Mouse (Mus musculus): ENCODE measurements around the gene Ss18l2. TPM values are rescaled to one million over a fixed set of nuclear protein-coding genes. Genes with fewer than 3 reads are reported as not detected.
A peak's percentile ranks its signal among the peaks of the same experiment; 100 is the strongest.

The Ss18l2 gene
- polyA plus RNA-seq, 1 experiment, result 10.9 TPM

DNA sequence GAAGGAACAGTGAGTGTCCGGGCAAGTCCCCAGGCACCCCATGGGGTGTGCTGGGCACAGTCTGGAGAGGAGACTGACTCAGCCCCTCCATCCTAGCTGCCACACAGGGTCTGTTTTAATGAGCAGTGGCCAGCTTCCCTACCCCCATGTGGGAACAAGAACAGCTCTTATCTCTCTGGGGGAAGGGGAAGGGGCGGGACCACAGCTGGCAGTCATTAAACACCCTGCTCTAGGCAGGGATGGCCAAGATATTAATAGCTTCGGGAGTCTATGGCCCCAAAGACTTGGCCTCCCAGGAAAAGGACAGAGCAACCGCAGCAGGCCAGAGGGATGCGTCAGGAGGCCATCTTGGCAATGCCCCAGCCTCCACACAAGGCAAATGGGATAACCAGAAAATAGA, 37.8 kb upstream of the Ss18l2 start:
- Histone ChIP-seq H3K36me3 (ENCODE audit: control insufficient read depth, insufficient read depth, low read length) (peaks cover 29% of the 10 kb centered on the region), H3K27ac (ENCODE audit: insufficient read depth, low read depth, low read length) (no peak overlapping the region), H3K4me1 (ENCODE audit: control insufficient read depth, insufficient read depth, insufficient read length, low read length) (peaks cover 3% of the 10 kb centered on the region; the same call in 1 of the 2 replicates), H3K27me3 (ENCODE audit: control insufficient read depth, insufficient read depth, low read length) (no peaks in the 10 kb centered on the region), H3K4me3 (ENCODE audit: low read depth, low read length) (no peak overlapping the region)
- 51% methylated on average over 5 of the region's 5 CpGs for WGBS
- TF ChIP-seq CTCF (IDR thresholded peaks at IDR 0.05; ENCODE audit: extremely low read depth, insufficient read length, insufficient replicate concordance, low read depth, low read length) (no peak), POLR2A (IDR thresholded peaks at IDR 0.05; ENCODE audit: low read depth, low read length) (no peak)

DNA sequence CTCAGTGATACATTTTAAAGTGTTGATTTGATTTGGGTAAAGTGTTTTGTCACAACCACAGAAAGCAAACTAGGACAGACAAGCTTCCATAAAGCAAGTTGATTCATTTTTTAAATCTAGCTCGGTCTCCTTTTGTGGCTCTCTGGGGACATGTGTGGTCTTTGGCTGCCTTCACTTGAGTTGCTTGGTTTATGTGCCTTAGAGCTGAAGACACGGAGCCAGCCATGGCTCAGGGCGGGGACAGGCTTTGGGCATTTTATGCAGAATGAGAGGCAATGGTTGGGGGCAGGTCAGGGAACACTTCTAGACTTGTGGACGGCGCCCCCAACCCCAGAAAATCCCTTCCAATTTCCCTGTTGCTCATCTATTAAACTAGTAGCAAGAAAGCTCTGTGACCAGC, 36.4 kb upstream of the Ss18l2 start:
- H3K27me3 ChIP-seq (ENCODE audit: control insufficient read depth, insufficient read depth, low read length), result no peaks in the 10 kb centered on the region
- 92% methylated on average over 5 of the region's 5 CpGs for WGBS
- peaks cover 20% of the 10 kb centered on the region for H3K36me3 ChIP-seq (ENCODE audit: control insufficient read depth, insufficient read depth, low read length)
- TF ChIP-seq POLR2A (IDR thresholded peaks at IDR 0.05; ENCODE audit: low read depth, low read length) (no peak), CTCF (IDR thresholded peaks at IDR 0.05; ENCODE audit: extremely low read depth, insufficient read length, insufficient replicate concordance, low read depth, low read length) (no peak)
- no peak overlapping the region for H3K27ac ChIP-seq (ENCODE audit: insufficient read depth, low read depth, low read length)
- no peak overlapping the region for H3K4me3 ChIP-seq (ENCODE audit: low read depth, low read length)
- H3K4me1 ChIP-seq (ENCODE audit: control insufficient read depth, insufficient read depth, insufficient read length, low read length), result peaks cover 7% of the 10 kb centered on the region; the same call in 1 of the 2 replicates

DNA sequence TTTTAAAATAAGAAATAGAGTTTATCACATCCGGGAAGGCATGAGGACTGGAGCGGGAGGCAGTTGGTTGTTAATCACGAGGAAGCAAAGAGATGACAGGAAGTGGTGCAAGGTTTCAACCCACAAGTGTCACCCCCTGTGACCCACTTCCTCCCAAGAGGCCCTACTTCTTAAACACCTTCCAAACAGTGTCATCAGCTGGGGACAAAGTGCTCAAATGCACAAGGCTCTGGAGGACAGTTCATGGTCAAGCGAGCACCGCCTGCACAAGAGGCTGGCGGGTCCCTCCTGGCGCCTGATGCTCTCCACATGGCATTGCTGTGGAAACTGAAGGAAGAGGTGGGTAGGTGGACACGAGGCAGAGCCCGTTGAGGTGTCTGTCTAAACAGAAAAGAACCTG, 35.1 kb upstream of the Ss18l2 start:
- H3K27me3 ChIP-seq (ENCODE audit: control insufficient read depth, insufficient read depth, low read length), result no peaks in the 10 kb centered on the region
- peak overlapping the region; percentile 15 for H3K4me3 ChIP-seq (ENCODE audit: low read depth, low read length)
- H3K36me3 ChIP-seq (ENCODE audit: control insufficient read depth, insufficient read depth, low read length), result peaks cover 13% of the 10 kb centered on the region
- H3K4me1 ChIP-seq (ENCODE audit: control insufficient read depth, insufficient read depth, insufficient read length, low read length), result peaks cover 9% of the 10 kb centered on the region; the same call in 1 of the 2 replicates
- 74% methylated on average over 9 of the region's 9 CpGs for WGBS
- no peak overlapping the region for H3K27ac ChIP-seq (ENCODE audit: insufficient read depth, low read depth, low read length)
- no peak for TF ChIP-seq CTCF (IDR thresholded peaks at IDR 0.05; ENCODE audit: extremely low read depth, insufficient read length, insufficient replicate concordance, low read depth, low read length)
- no peak for TF ChIP-seq POLR2A (IDR thresholded peaks at IDR 0.05; ENCODE audit: low read depth, low read length)

DNA sequence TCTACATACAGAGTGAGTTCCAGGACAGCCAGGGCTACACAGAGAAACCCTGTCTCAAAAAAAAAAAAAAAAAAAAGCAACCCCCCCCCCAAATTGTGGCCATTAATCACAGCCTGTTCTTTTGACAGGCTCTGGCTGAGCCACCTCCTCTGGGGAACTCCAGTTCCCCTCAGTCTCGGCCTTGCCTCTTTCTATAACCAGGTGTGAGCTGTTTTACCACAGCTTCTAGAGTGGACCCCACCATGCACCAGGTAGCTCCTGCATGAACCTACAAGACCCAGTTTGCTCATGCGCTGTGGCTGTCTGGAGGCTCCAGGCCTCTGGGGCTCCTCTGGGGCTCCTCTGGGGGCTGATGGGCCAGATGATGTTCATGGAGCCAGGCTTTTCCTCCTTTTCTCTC, 34.6 kb upstream of the Ss18l2 start:
- H3K36me3 ChIP-seq (ENCODE audit: control insufficient read depth, insufficient read depth, low read length), result peaks cover 10% of the 10 kb centered on the region
- H3K27me3 ChIP-seq (ENCODE audit: control insufficient read depth, insufficient read depth, low read length), result no peaks in the 10 kb centered on the region
- 88% methylated on average over 2 of the region's 2 CpGs for WGBS
- H3K4me1 ChIP-seq (ENCODE audit: control insufficient read depth, insufficient read depth, insufficient read length, low read length), result peaks cover 11% of the 10 kb centered on the region; the same call in 1 of the 2 replicates
- no peak overlapping the region for H3K4me3 ChIP-seq (ENCODE audit: low read depth, low read length)
- no peak for TF ChIP-seq CTCF (IDR thresholded peaks at IDR 0.05; ENCODE audit: extremely low read depth, insufficient read length, insufficient replicate concordance, low read depth, low read length)
- TF ChIP-seq POLR2A (IDR thresholded peaks at IDR 0.05; ENCODE audit: low read depth, low read length), result no peak
- no peak overlapping the region for H3K27ac ChIP-seq (ENCODE audit: insufficient read depth, low read depth, low read length)

DNA sequence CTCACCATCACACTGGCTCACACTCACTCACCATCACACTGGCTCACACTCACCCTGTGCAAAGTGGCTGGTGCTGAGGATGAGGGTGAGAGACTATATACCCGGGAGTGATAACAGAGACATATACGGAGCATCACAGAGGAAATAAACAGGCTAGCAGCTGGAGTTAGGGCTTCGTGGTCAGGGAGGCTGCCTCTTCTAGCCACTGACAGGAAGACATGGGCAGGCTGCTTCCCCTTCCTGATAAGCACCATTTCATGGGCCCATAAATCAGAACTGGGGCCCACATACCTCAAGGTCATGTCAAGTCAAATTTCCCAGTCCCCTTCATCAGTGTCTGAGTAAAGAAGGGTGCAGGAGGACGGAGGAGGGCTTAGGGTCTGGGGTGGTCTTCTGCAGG, 33.1 kb upstream of the Ss18l2 start:
- 36% methylated on average over 4 of the region's 4 CpGs for WGBS
- H3K27me3 ChIP-seq (ENCODE audit: control insufficient read depth, insufficient read depth, low read length), result no peaks in the 10 kb centered on the region
- no peak overlapping the region for H3K27ac ChIP-seq (ENCODE audit: insufficient read depth, low read depth, low read length)
- H3K36me3 ChIP-seq (ENCODE audit: control insufficient read depth, insufficient read depth, low read length), result peaks cover 5% of the 10 kb centered on the region; the same call in 1 of the 2 replicates
- peaks cover 13% of the 10 kb centered on the region; the same call in 1 of the 2 replicates for H3K4me1 ChIP-seq (ENCODE audit: control insufficient read depth, insufficient read depth, insufficient read length, low read length)
- TF ChIP-seq POLR2A (IDR thresholded peaks at IDR 0.05; ENCODE audit: low read depth, low read length) (no peak), CTCF (IDR thresholded peaks at IDR 0.05; ENCODE audit: extremely low read depth, insufficient read length, insufficient replicate concordance, low read depth, low read length) (no peak)
- no peak overlapping the region for H3K4me3 ChIP-seq (ENCODE audit: low read depth, low read length)

DNA sequence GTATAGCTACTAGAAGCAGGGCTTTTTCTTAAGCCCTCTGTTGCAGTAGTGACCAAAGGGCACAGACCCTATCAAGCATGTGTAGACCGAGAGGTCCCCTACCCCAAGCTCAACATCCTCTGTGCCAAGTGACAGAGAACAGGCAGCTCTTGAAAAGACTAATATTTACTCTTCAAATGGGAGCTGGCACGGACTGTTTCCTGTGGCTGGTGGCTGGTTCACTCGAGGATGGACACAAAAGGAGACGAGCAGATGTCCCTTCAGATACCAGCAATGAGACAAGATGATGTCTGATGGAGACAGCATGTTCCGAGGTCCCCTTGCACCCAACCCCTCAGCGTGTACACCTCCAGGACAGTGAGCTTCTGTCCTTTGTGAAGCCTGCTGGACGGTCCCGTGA, 32.7 kb upstream of the Ss18l2 start:
- H3K27ac ChIP-seq (ENCODE audit: insufficient read depth, low read depth, low read length), result no peak overlapping the region
- TF ChIP-seq POLR2A (IDR thresholded peaks at IDR 0.05; ENCODE audit: low read depth, low read length) (no peak), CTCF (IDR thresholded peaks at IDR 0.05; ENCODE audit: extremely low read depth, insufficient read length, insufficient replicate concordance, low read depth, low read length) (no peak)
- 40% methylated on average over 8 of the region's 8 CpGs for WGBS
- H3K27me3 ChIP-seq (ENCODE audit: control insufficient read depth, insufficient read depth, low read length), result no peaks in the 10 kb centered on the region
- no peak overlapping the region for H3K4me3 ChIP-seq (ENCODE audit: low read depth, low read length)
- peaks cover 8% of the 10 kb centered on the region; the same call in 1 of the 2 replicates for H3K36me3 ChIP-seq (ENCODE audit: control insufficient read depth, insufficient read depth, low read length)
- H3K4me1 ChIP-seq (ENCODE audit: control insufficient read depth, insufficient read depth, insufficient read length, low read length), result peaks cover 13% of the 10 kb centered on the region; the same call in 1 of the 2 replicates

DNA sequence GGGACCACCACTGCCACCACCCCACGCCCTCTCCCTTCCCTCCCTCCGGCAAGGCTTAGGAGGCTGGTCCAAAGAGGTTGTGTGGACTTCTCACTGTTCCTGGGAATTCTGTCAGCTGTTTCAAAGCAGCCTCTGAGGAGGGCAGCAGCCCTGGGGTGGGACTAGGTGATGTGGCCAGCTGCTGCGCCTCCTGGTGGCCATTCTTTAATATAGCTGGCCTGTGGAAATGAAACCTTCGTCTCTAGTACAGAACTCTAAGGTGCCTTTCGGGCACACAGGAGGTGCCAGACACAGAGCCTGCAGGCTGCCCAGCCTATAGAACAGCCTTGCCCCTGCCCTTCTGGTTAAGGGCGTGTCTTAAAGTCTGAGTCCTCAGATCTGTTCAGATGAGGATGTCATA, 30.6 kb upstream of the Ss18l2 start:
- H3K27ac ChIP-seq (ENCODE audit: insufficient read depth, low read depth, low read length), result no peak overlapping the region
- 17% methylated on average over 6 of the region's 6 CpGs for WGBS
- H3K36me3 ChIP-seq (ENCODE audit: control insufficient read depth, insufficient read depth, low read length), result peaks cover 8% of the 10 kb centered on the region
- TF ChIP-seq CTCF (IDR thresholded peaks at IDR 0.05; ENCODE audit: extremely low read depth, insufficient read length, insufficient replicate concordance, low read depth, low read length) (peak; percentile 81; the same call in 1 of the 2 replicates), POLR2A (IDR thresholded peaks at IDR 0.05; ENCODE audit: low read depth, low read length) (no peak)
- peaks cover 13% of the 10 kb centered on the region; the same call in 1 of the 2 replicates for H3K4me1 ChIP-seq (ENCODE audit: control insufficient read depth, insufficient read depth, insufficient read length, low read length)
- no peaks in the 10 kb centered on the region for H3K27me3 ChIP-seq (ENCODE audit: control insufficient read depth, insufficient read depth, low read length)
- no peak overlapping the region for H3K4me3 ChIP-seq (ENCODE audit: low read depth, low read length)
